Mouse (Mus musculus) liver, postnatal 0 days (tissue): ENCODE results near the gene Ifnz. TPM values are rescaled to one million over a fixed set of nuclear protein-coding genes. Genes with fewer than 3 reads are reported as not detected.
"Not testable (repeated sequence)": the region's sequence is repeated elsewhere in the genome, so short reads cannot be mapped to it uniquely, and the experiment has no call there.

ENCODE experiments used
- ATAC-seq: fragments of 200-750 bp; cut with Nextera tagmentation; 2 replicates; pipeline ENCODE4 v1.8.0; 2017; ENCODE audit warnings: mild to moderate bottlenecking, moderate library complexity
- DNase-seq: peaks from one replicate; pipeline ENCODE4 v3.0.0-alpha.2; 2016
- H3K27ac ChIP-seq: fragments of 300-500 bp; sonication (generic); 2 replicates; pipeline ENCODE4 v1.5.1; 2014; ENCODE audit warnings: antibody characterized with exemption, moderate library complexity, mild to moderate bottlenecking, low read depth
- H3K27me3 ChIP-seq: fragments of 300-500 bp; sonication (generic); 2 replicates; pipeline ENCODE4 v1.6.1; 2014; ENCODE audit warnings: low read length, control low read depth, mixed read lengths; ENCODE audit not compliant: insufficient read depth
- H3K36me3 ChIP-seq: fragments of 300-500 bp; sonication (generic); replicated peaks from 2 replicates; pipeline ENCODE4 v1.6.1; 2014; ENCODE audit warnings: mild to moderate bottlenecking, control low read depth, low read length, moderate library complexity, mixed read lengths; ENCODE audit not compliant: insufficient read depth
- H3K4me1 ChIP-seq: fragments of 300-500 bp; sonication (generic); 2 replicates; pipeline ENCODE4 v1.6.1; 2014; ENCODE audit warnings: antibody characterized with exemption, mild to moderate bottlenecking, control low read depth; ENCODE audit not compliant: insufficient read depth
- H3K4me2 ChIP-seq: fragments of 300-500 bp; sonication (generic); 2 replicates; pipeline ENCODE4 v1.6.1; 2014; ENCODE audit warnings: low read depth, mild to moderate bottlenecking, low read length, moderate library complexity, mixed read lengths
- H3K4me3 ChIP-seq: fragments of 300-500 bp; sonication (generic); 2 replicates; pipeline ENCODE4 v1.5.1; 2014; ENCODE audit warnings: low read depth, low read length
- H3K9ac ChIP-seq: fragments of 300-500 bp; sonication (generic); replicated peaks from 2 replicates; pipeline ENCODE4 v1.6.1; 2014; ENCODE audit warnings: mild to moderate bottlenecking, moderate library complexity
- H3K9me3 ChIP-seq: fragments of 300-500 bp; sonication (generic); 2 replicates; pipeline ENCODE4 v1.6.1; 2016; ENCODE audit warnings: mild to moderate bottlenecking, control low read depth, low read length, mixed read lengths
- CTCF ChIP-seq: sonication (generic); IDR thresholded peaks from 2 replicates; pipeline ENCODE4 v1.5.1; 2016; ENCODE audit warnings: antibody characterized with exemption, low read depth
- WGBS: fragments of 180-500 bp; shearing (Covaris S2); extraction: QIAGEN DNeasy Blood & Tissue Kit; methylation state at CpG from one replicate; pipeline ENCODE4 v1.1.7; 2014; ENCODE audit not compliant: insufficient replicate concordance; 5-methylcytosine and 5-hydroxymethylcytosine counted together
- polyA plus RNA-seq: library from polyadenylated mRNA; unstranded; fragments of >200 nt; fragmentation: Nextera tagmentation; extraction: Ambion mirVana; gene quantifications from 2 replicates; pipeline ENCODE4 v1.2.1, GENCODE M21; 2015

Gene Ifnz
- polyA plus RNA-seq, 1 experiment from 2014 or later, result not detected

GRCm38 (mm10) chr4:88760431-88760830 is 21.5 kb upstream of the Ifnz start:
- whole genome bisulfite sequencing, result 0% methylated on average over 16 of the region's 28 CpGs
- not testable (repeated sequence) for H3K9ac ChIP-seq, H3K9me3 ChIP-seq, H3K27me3 ChIP-seq, ATAC-seq, H3K4me1 ChIP-seq, H3K36me3 ChIP-seq
- peak; percentile 73 for DNase-seq
- Histone ChIP-seq H3K4me2 (peak overlapping the region; percentile 57), H3K4me3 (peak overlapping the region; percentile 39), H3K27ac (peak overlapping the region; percentile 66)
- TF ChIP-seq CTCF, result peak; percentile 69

DNA sequence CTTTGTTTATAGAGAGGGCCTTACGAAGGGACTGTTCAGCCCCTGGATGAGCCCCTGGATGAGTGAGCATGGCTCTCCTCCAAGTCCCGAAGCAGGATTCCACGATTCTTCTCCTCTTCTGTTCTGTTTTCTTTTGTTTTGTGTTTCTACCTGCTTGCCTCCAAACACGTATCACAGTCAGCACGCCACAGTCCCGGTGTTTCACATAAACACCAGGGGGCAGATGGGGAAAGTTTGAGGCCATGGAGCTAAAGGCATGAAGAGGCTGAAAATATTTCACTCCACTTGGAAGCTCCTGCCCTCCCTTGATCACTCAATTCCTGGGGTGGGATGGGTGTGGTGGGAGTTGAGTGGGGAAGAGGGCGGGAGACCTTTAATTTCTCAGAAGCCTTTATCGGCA is 20.2 kb upstream of the Ifnz start:
- WGBS, result 64% methylated on average over 6 of the region's 8 CpGs
- ATAC-seq, H3K4me3 ChIP-seq, H3K27me3 ChIP-seq, H3K9me3 ChIP-seq, H3K9ac ChIP-seq, DNase-seq, H3K4me1 ChIP-seq, H3K4me2 ChIP-seq, H3K36me3 ChIP-seq, H3K27ac ChIP-seq: not testable (repeated sequence)

GRCm38 (mm10) chr4:88762341-88762740 is 19.6 kb upstream of the Ifnz start:
- H3K9me3 ChIP-seq, H3K9ac ChIP-seq, H3K4me1 ChIP-seq, H3K27me3 ChIP-seq, H3K36me3 ChIP-seq, DNase-seq, H3K27ac ChIP-seq, ATAC-seq, H3K4me3 ChIP-seq, H3K4me2 ChIP-seq: not testable (repeated sequence)
- WGBS, result 49% methylated on average over 8 of the region's 9 CpGs

DNA sequence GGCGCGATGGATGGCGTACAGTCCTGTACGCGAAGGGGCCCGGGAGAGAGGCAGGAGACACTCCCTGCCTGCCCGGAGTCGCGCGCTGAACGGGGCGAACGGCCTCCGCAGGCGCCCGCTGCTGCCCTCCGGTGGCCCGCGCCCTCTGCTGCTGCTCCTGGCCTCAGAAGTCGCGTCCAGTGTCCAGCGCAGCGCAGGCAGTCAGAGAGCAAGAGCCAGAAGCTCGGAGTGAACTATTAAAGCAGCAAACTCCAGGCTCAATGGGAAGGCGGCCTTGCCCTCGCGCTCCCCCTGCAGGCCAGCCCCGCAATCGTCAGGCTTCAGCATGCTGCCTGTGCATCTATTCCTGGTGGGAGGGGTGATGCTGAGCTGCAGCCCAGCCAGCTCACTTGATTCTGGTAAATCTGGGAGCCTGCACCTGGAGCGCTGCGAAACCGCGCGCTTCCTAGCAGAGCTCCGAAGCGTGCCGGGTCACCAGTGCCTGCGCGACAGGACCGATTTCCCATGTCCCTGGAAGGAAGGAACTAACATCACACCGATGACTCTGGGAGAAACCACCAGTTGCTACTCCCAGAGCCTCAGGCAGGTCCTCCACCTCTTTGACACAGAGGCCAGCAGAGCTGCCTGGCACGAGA is 18.4 kb upstream of the Ifnz start:
- H3K36me3 ChIP-seq, H3K27me3 ChIP-seq, H3K4me1 ChIP-seq, H3K9me3 ChIP-seq, ATAC-seq: not testable (repeated sequence)
- WGBS, result 6% methylated on average over 20 of the region's 42 CpGs
- Histone ChIP-seq H3K4me2 (peak overlapping the region; percentile 51), H3K9ac (peak overlapping the region; percentile 34; the same call in 1 of the 2 replicates), H3K4me3 (peak overlapping the region; percentile 26; the same call in 1 of the 2 replicates), H3K27ac (peak overlapping the region; percentile 51; the same call in 1 of the 2 replicates)
- DNase-seq, result peak; percentile 64
- TF ChIP-seq CTCF, result peak; percentile 67

DNA sequence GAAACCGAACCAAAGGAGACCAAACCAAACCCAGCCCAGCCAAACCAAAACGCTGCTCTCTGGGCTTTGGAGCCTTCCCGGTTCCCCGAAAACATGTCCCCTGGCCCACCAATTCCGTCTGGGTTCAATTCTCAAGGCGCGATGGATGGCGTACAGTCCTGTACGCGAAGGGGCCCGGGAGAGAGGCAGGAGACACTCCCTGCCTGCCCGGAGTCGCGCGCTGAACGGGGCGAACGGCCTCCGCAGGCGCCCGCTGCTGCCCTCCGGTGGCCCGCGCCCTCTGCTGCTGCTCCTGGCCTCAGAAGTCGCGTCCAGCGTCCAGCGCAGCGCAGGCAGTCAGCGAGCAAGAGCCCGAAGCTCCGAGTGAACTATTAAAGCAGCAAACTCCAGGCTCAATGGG is 8.4 kb upstream of the Ifnz start, which contains the start of gene Gm13290:
Gene Gm13290, plus strand, starts transcription at position 301 of the 400 bp plus-strand sequence.
- not testable (repeated sequence) for ATAC-seq, H3K4me3 ChIP-seq, H3K4me2 ChIP-seq, H3K9me3 ChIP-seq, H3K27ac ChIP-seq, H3K27me3 ChIP-seq, H3K9ac ChIP-seq, H3K36me3 ChIP-seq, H3K4me1 ChIP-seq, DNase-seq
- WGBS, result no CpG with 5 or more reads among the region's 32 CpGs

GRCm38 (mm10) chr4:88776622-88777021 is 5.3 kb upstream of the Ifnz start, which contains the start of gene Gm13289:
Gm13289 (plus strand) TSS chr4:88776922.
- WGBS, result no CpG with 5 or more reads among the region's 29 CpGs
- H3K4me3 ChIP-seq, H3K4me1 ChIP-seq, DNase-seq, H3K9ac ChIP-seq, ATAC-seq, H3K36me3 ChIP-seq, H3K27me3 ChIP-seq, H3K4me2 ChIP-seq, H3K27ac ChIP-seq, H3K9me3 ChIP-seq: not testable (repeated sequence)

GRCm38 (mm10) chr4:88779550-88779949 is 2.4 kb upstream of the Ifnz start, which contains the start of gene Gm13272:
Gm13272 (plus strand) TSS chr4:88779850.
- not testable (repeated sequence) for H3K27me3 ChIP-seq, H3K4me1 ChIP-seq, H3K27ac ChIP-seq, H3K9ac ChIP-seq, H3K4me3 ChIP-seq, H3K9me3 ChIP-seq, H3K36me3 ChIP-seq, H3K4me2 ChIP-seq, ATAC-seq, DNase-seq
- no CpG with 5 or more reads among the region's 29 CpGs for WGBS

DNA sequence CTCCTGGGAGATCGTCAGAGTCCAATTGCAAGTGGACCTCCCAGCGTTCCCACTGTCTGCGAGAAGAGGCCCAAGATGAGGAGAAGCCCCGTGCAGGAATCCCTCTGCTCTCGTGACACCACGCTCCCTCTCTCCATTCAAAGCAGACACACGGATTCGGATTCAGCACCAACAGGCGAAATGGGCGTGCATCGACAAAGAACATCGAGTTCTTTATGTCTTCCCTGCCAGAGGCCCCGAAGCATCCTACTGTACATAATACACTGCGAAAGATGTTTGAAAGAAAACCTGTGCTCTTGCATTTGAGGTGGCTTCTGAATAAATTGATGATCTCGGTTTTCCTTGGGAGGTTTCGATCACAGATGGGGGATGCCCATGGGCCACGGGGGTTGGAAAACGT is 1.6 kb upstream of the Ifnz start:
- not testable (repeated sequence) for H3K9me3 ChIP-seq, H3K36me3 ChIP-seq, H3K4me1 ChIP-seq, H3K27me3 ChIP-seq, H3K27ac ChIP-seq, H3K4me2 ChIP-seq, H3K9ac ChIP-seq, DNase-seq, H3K4me3 ChIP-seq, ATAC-seq
- WGBS, result 47% methylated on average over 11 of the region's 18 CpGs
